Comparison of ENCODE assay signal across 8 mouse cellular contexts in the genomic region with DNA sequence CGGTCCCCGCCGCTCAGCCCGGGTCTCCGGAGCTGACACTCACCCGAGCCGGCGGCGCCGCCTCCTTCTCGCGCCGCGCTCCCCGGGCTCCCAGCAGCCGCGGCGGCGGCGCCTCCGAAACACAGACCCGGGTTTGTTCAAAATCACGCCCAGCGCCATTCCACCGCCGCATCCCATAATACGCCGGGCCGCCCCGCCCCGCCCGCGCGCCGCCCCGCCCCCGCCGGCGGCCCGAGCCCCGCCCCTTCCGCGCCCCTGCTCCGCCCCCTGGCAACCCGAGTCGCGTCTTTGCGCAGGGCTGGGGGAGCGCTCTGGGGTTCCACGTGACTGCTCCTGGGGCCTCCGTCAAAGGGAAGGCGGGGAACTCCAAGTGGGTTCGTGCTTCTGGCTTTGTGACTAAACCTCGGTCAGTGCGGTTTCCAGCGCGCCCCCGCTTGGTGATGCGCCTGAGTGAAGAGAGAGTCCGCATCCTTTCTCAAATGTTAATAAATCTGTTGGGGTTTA. TPM values are rescaled to one million over a fixed set of nuclear protein-coding genes. Genes with fewer than 3 reads are reported as not detected.
DNase-seq lines count a peak whose midpoint lies in the region; ATAC-seq lines count a peak whose summit lies in the region.

A gene (minus strand): TSS at position 182 of the 504 bp plus-strand sequence.

- H3K4me3 ChIP-seq in brown adipose tissue, adult 24 weeks (ENCODE audit: insufficient read depth, low read depth, low read length) = peak within 1 kb of the TSS; percentile 77
- H3K4me3 ChIP-seq in heart, embryonic 13.5 days = peak within 1 kb of the TSS; percentile 90
- peak within 1 kb of the TSS; percentile 86 for H3K4me3 ChIP-seq in liver, embryonic 12.5 days

- H3K9me3 ChIP-seq in heart, embryonic 13.5 days = no peaks in the 10 kb centered on the region
- H3K9me3 ChIP-seq in liver, embryonic 12.5 days (replicated peaks) = no peaks in the 10 kb centered on the region

- DNase-seq in kidney, postnatal 10 days = peak; percentile 94
- DNase-seq in naive thymus-derived CD4-positive, alpha-beta T cell, adult 2 months (ENCODE audit: low read depth) = peak; percentile 95
- peak; percentile 96 for DNase-seq in splenic B cell, adult 2 months (ENCODE audit: low read depth, low spot score)

- no peak within 1 kb of the TSS for H3K27ac ChIP-seq in brown adipose tissue, adult 24 weeks (replicated peaks; ENCODE audit: low read depth, low read length)
- peak within 1 kb of the TSS; percentile 83 for H3K27ac ChIP-seq in heart, embryonic 13.5 days (replicated peaks)
- H3K27ac ChIP-seq in liver, embryonic 12.5 days = peak within 1 kb of the TSS; percentile 98

- peak within 1 kb of the TSS; percentile 89 for H3K4me2 ChIP-seq in heart, embryonic 13.5 days
- peak within 1 kb of the TSS; percentile 86 for H3K4me2 ChIP-seq in liver, embryonic 12.5 days

- WGBS in heart, embryonic 13.5 days = under 1% methylated on average over 40 of the region's 60 CpGs
- under 1% methylated on average over 54 of the region's 60 CpGs for WGBS in liver, embryonic 12.5 days (ENCODE audit: insufficient replicate concordance)

- peak; percentile 84 for ATAC-seq in CD4-positive, CD25-positive, alpha-beta regulatory T cell, adult 4 months
- peak; percentile 50 for ATAC-seq in erythroid progenitor cell, adult 5-6 weeks (replicated peaks; ENCODE audit: low FRiP score, poor library complexity, severe bottlenecking)
- ATAC-seq in heart, embryonic 13.5 days (ENCODE audit: extremely low read depth, insufficient number of reproducible peaks, low FRiP score, low TSS enrichment) = peak; percentile 89
- ATAC-seq in liver, embryonic 12.5 days = peak; percentile 82

- no peaks in the 10 kb centered on the region; the same call in 1 of the 2 replicates for H3K27me3 ChIP-seq in heart, embryonic 13.5 days (replicated peaks)
- H3K27me3 ChIP-seq in liver, embryonic 12.5 days (replicated peaks) = no peaks in the 10 kb centered on the region
- no peaks in the 10 kb centered on the region for H3K27me3 ChIP-seq in splenic B cell, adult 2 months (ENCODE audit: control insufficient read depth, insufficient read depth, low read length, poor library complexity, severe bottlenecking)

- peaks cover 3% of the 10 kb centered on the region for H3K4me1 ChIP-seq in brown adipose tissue, adult 24 weeks (ENCODE audit: control insufficient read depth, insufficient read depth, insufficient read length, low read length)
- H3K4me1 ChIP-seq in heart, embryonic 13.5 days = peaks cover 23% of the 10 kb centered on the region
- H3K4me1 ChIP-seq in liver, embryonic 12.5 days = peaks cover 45% of the 10 kb centered on the region

- H3K36me3 ChIP-seq in heart, embryonic 13.5 days = no peaks in the 10 kb centered on the region
- H3K36me3 ChIP-seq in liver, embryonic 12.5 days = no peaks in the 10 kb centered on the region
- no peaks in the 10 kb centered on the region for H3K36me3 ChIP-seq in splenic B cell, adult 2 months (ENCODE audit: control insufficient read depth, insufficient read depth, low read length, poor library complexity, severe bottlenecking)

- H3K9ac ChIP-seq in heart, embryonic 13.5 days = peak within 1 kb of the TSS; percentile 90
- peak within 1 kb of the TSS; percentile 92 for H3K9ac ChIP-seq in liver, embryonic 12.5 days

RNA-seq across cellular contexts. Expression of the gene that starts here (rescaled TPM):
- polyA plus RNA-seq in CD4-positive, CD25-positive, alpha-beta regulatory T cell, adult 4 months (2017; shearing (Covaris generic)) = 1 to 10 TPM; 9.2 to 9.9 TPM
- polyA plus RNA-seq in brown adipose tissue, adult 24 weeks (2012; ENCODE audit: insufficient read depth, insufficient read length, missing spikeins) = 3.7 and 5.3 TPM in 2 replicates
- 68.8 and 122 TPM in 2 replicates for total RNA-seq in erythroid progenitor cell, adult 5-6 weeks (2015; ENCODE audit: low replicate concordance)
- 66.7 and 88.1 TPM in 2 replicates for total RNA-seq in erythroid progenitor cell, adult 5-6 weeks (2017; ENCODE audit: low replicate concordance)
- polyA plus RNA-seq in heart, embryonic 13.5 days (2015; fragmentation: Nextera tagmentation; extraction: Ambion mirVana) = 8.9 and 9.0 TPM in 2 replicates
- polyA plus RNA-seq in liver, embryonic 12.5 days (2016; fragmentation: Nextera tagmentation; extraction: Ambion mirVana) = 15.0 and 16.5 TPM in 2 replicates
